Mouse (Mus musculus) liver, embryonic 11.5 days (tissue): ENCODE results near the gene Ecsit. TPM values are rescaled to one million over a fixed set of nuclear protein-coding genes. Genes with fewer than 3 reads are reported as not detected.

Experiments used
- ATAC-seq: fragments of 200-750 bp; cut with Nextera tagmentation; replicated peaks from 2 replicates; pipeline ENCODE4 v1.8.0; 2017; ENCODE audit warnings: moderate number of reproducible peaks, mild to moderate bottlenecking, moderate TSS enrichment, moderate library complexity; ENCODE audit not compliant: low FRiP score
- DNase-seq: peaks from one replicate; pipeline ENCODE4 v3.0.0-alpha.2; 2017; ENCODE audit warnings: low spot score
- H3K27ac ChIP-seq: fragments of 300-500 bp; sonication (generic); 2 replicates; pipeline ENCODE4 v1.5.1; 2014; ENCODE audit warnings: mild to moderate bottlenecking, low read depth, low read length, control low read depth
- H3K27me3 ChIP-seq: fragments of 300-500 bp; sonication (generic); replicated peaks from 2 replicates; pipeline ENCODE4 v1.6.1; 2014; ENCODE audit warnings: low read length, mixed read lengths; ENCODE audit not compliant: control insufficient read depth, insufficient read depth
- H3K36me3 ChIP-seq: fragments of 300-500 bp; sonication (generic); 2 replicates; pipeline ENCODE4 v1.6.1; 2014; ENCODE audit warnings: mild to moderate bottlenecking, low read length, moderate library complexity, mixed read lengths; ENCODE audit not compliant: control insufficient read depth, insufficient read depth
- H3K4me1 ChIP-seq: fragments of 300-500 bp; sonication (generic); replicated peaks from 2 replicates; pipeline ENCODE4 v1.6.1; 2014; ENCODE audit warnings: low read length, mixed read lengths; ENCODE audit not compliant: control insufficient read depth, insufficient read depth
- H3K4me2 ChIP-seq: fragments of 300-500 bp; sonication (generic); 2 replicates; pipeline ENCODE4 v1.6.1; 2014; ENCODE audit warnings: mild to moderate bottlenecking, control low read depth, moderate library complexity
- H3K4me3 ChIP-seq: fragments of 300-500 bp; sonication (generic); 2 replicates; pipeline ENCODE4 v1.5.1; 2014; ENCODE audit warnings: low read depth, low read length, control low read depth
- H3K9ac ChIP-seq: fragments of 300-500 bp; sonication (generic); 2 replicates; pipeline ENCODE4 v1.6.1; 2014; ENCODE audit warnings: low read depth, low read length, control low read depth
- H3K9me3 ChIP-seq: fragments of 300-500 bp; sonication (generic); 2 replicates; pipeline ENCODE4 v1.6.1; 2016; ENCODE audit warnings: low read length, inconsistent platforms, mixed read lengths; ENCODE audit not compliant: control insufficient read depth
- WGBS: fragments of 180-500 bp; shearing (Covaris S2); extraction: QIAGEN DNeasy Blood & Tissue Kit; methylation state at CpG from one replicate; pipeline ENCODE4 v1.1.7; 2014; 5-methylcytosine and 5-hydroxymethylcytosine counted together
- microRNA-seq: library from miRNA; unstranded; fragments of <30 nt; microRNA quantifications from one replicate; pipeline ENCODE4, GENCODE M21; 2017; ENCODE audit warnings: borderline number of aligned reads
- polyA plus RNA-seq: library from polyadenylated mRNA; unstranded; fragments of >200 nt; fragmentation: Nextera tagmentation; extraction: Ambion mirVana; gene quantifications from 2 replicates; pipeline ENCODE4 v1.2.1, GENCODE M21; 2014

Ecsit gene
- polyA plus RNA-seq, 1 experiment from 2014 or later, result 55.1 TPM

DNA sequence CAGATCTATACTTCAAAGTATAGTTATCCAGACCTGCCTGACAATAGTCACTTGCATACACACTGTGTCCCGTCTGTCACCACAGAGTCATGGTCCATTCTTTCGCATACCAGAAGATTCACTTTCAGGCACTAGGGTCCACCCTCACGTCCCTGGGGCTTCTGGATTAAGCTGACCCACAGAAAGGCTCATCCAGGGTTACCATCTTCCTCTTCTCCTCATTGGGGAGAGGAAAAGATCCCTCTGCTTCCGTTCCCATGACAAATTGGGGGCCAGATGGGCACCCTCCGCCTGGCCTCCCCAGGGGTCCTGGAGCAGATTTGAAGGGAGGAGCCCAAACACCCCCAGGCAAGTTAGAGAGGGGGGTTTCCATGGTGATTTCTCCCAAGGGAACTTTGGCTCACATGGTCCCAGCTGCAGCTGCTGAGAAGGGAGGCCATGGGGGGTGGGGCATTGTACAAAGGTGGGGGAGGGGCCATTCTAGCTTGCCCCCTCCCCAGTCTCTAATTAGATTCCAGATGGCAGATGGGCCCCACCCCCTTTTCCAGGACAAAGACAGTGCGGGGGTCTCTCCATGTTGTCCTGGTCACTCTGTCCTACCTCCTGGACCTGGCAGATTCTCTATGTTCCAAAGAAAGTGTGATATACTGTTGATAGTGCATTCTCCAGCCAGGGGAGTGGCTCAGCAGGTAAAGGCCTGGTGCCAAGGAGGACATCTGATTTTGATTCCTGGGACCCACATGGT is 49.8 kb downstream of the Ecsit start:
- 57% methylated on average over 6 of the region's 6 CpGs for WGBS
- Histone ChIP-seq H3K4me1 (no peaks in the 10 kb centered on the region), H3K4me2 (no peak overlapping the region), H3K4me3 (no peak overlapping the region), H3K27me3 (no peaks in the 10 kb centered on the region; the same call in none of the 2 replicates), H3K27ac (no peak overlapping the region), H3K9ac (no peak overlapping the region), H3K36me3 (no peaks in the 10 kb centered on the region), H3K9me3 (no peaks in the 10 kb centered on the region)
- DNase-seq, result no peak
- no peak for ATAC-seq

GRCm38 (mm10) chr9:22030386-22030785 is 54.9 kb downstream of the Ecsit start:
- no peak overlapping the region for H3K4me3 ChIP-seq
- no peak overlapping the region for H3K9ac ChIP-seq
- no peak overlapping the region for H3K4me2 ChIP-seq
- no peaks in the 10 kb centered on the region for H3K27me3 ChIP-seq
- DNase-seq (no peak), ATAC-seq (no peak)
- 87% methylated on average over 9 of the region's 9 CpGs for WGBS
- H3K36me3 ChIP-seq, result no peaks in the 10 kb centered on the region
- no peak overlapping the region for H3K27ac ChIP-seq
- peaks cover 3% of the 10 kb centered on the region; the same call in 1 of the 2 replicates for H3K4me1 ChIP-seq
- H3K9me3 ChIP-seq, result no peaks in the 10 kb centered on the region

DNA sequence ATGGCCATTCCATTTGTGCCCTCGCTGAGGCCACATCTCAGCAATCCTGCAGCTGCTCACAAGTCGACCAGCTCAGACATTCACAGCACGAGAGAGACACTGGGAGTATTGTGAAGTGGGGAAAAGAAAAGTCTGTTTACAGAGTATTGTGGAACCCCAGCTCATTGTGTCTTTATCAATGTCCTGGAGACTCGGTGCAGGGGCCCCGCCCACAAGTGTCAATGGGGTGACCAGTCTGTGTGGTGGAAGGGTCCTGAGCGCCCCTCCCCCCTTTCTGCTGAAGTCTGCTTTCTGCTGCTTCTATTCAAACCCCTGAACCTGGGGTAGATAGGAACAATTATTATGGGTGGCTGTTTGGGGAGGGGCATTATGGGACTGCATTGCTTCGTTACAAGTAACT is 56.8 kb downstream of the Ecsit start:
- Histone ChIP-seq H3K4me2 (no peak overlapping the region), H3K4me1 (peaks cover 3% of the 10 kb centered on the region; the same call in 1 of the 2 replicates), H3K9me3 (no peaks in the 10 kb centered on the region), H3K27ac (no peak overlapping the region), H3K27me3 (no peaks in the 10 kb centered on the region), H3K9ac (no peak overlapping the region), H3K36me3 (no peaks in the 10 kb centered on the region), H3K4me3 (no peak overlapping the region)
- ATAC-seq, result no peak
- WGBS, result 45% methylated on average over 7 of the region's 7 CpGs
- no peak for DNase-seq

DNA sequence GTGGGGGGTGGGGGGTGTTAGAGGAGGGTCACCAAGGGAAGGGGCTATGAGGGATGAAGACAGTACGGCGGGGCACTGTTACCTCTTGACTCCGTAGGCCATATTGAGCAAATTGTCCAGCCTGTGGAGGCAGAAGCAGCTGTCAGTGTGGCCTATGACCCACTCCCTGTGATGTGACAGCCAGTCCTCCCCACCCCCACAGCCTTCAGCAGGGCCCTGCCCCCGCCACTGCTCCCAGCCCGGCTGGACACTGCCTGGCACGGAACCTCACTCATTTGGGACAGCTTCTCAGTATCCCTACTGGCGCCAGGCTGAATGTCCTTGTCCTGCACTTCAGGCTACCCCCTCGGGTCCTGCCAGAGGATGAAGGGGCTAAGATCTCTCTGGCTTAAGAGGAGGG is 60.6 kb downstream of the Ecsit start:
- no peaks in the 10 kb centered on the region for H3K27me3 ChIP-seq
- H3K9ac ChIP-seq, result no peak overlapping the region
- no peaks in the 10 kb centered on the region for H3K9me3 ChIP-seq
- ATAC-seq (no peak; the same call in 1 of the 2 replicates), DNase-seq (no peak)
- H3K27ac ChIP-seq, result no peak overlapping the region
- H3K4me1 ChIP-seq, result peaks cover 3% of the 10 kb centered on the region; the same call in 1 of the 2 replicates
- WGBS, result 52% methylated on average over 8 of the region's 8 CpGs
- H3K36me3 ChIP-seq, result no peaks in the 10 kb centered on the region
- H3K4me3 ChIP-seq, result no peak overlapping the region
- no peak overlapping the region for H3K4me2 ChIP-seq

Small RNAs within 50 kb of the gene (microRNA-seq; reads per million reads assigned to microRNA genes)
- not detected for gene Mir7084

Other genes starting within 250 kb of the Ecsit start
- gene Angptl8, start 249.9 kb downstream of the Ecsit start, polyA plus RNA-seq, result 16.1 and 17.4 TPM in 2 replicates
- 14.9 and 21.6 TPM in 2 replicates for gene Dock6, start 232.8 kb downstream of the Ecsit start, polyA plus RNA-seq
- 5.7 and 7.3 TPM in 2 replicates for gene Rab3d, start 167.2 kb downstream of the Ecsit start, polyA plus RNA-seq
- gene Ccdc159, start 158.0 kb downstream of the Ecsit start, polyA plus RNA-seq, result 2.2 and 2.9 TPM in 2 replicates
- 45.0 and 51.0 TPM in 2 replicates for gene Tmem205, start 157.9 kb downstream of the Ecsit start, polyA plus RNA-seq
- 6.1 and 7.2 TPM in 2 replicates for gene Plppr2, start 148.4 kb downstream of the Ecsit start, polyA plus RNA-seq
- gene Swsap1, start 129.7 kb downstream of the Ecsit start, polyA plus RNA-seq, result 9.8 and 11.9 TPM in 2 replicates
- 131 TPM in 2 replicates for gene Epor, start 121.9 kb downstream of the Ecsit start, polyA plus RNA-seq
- gene Rgl3, start 96.0 kb downstream of the Ecsit start, polyA plus RNA-seq, result 0.34 and 0.55 TPM in 2 replicates
- gene Ccdc151, start 82.8 kb downstream of the Ecsit start, polyA plus RNA-seq, result 0.23 and 0.29 TPM in 2 replicates
- gene Prkcsh, start 82.6 kb downstream of the Ecsit start, polyA plus RNA-seq, result 89.4 and 89.5 TPM in 2 replicates
- gene Elavl3, start 33.4 kb downstream of the Ecsit start, polyA plus RNA-seq, result 0.19 and 0.25 TPM in 2 replicates
- gene Gm49318, start 14.2 kb downstream of the Ecsit start, polyA plus RNA-seq, result not detected in 2 replicates
- gene Zfp653, start 14.1 kb downstream of the Ecsit start, polyA plus RNA-seq, result 5.5 and 7.5 TPM in 2 replicates
- 3.6 and 6.2 TPM in 2 replicates for gene Cnn1, start 13.8 kb upstream of the Ecsit start, polyA plus RNA-seq
- gene Elof1, start 31.7 kb upstream of the Ecsit start, polyA plus RNA-seq, result 159 and 169 TPM in 2 replicates
- gene Acp5, start 50.3 kb upstream of the Ecsit start, polyA plus RNA-seq, result 156 and 162 TPM in 2 replicates
- gene Pigyl, start 71.4 kb upstream of the Ecsit start, polyA plus RNA-seq, result 66.6 and 67.9 TPM in 2 replicates
- 0.13 and 0.15 TPM in 2 replicates for gene Zfp872, start 102.7 kb upstream of the Ecsit start, polyA plus RNA-seq
- gene Zfp809, start 140.3 kb upstream of the Ecsit start, polyA plus RNA-seq, result 16.9 and 19.7 TPM in 2 replicates
- 4.8 and 5.0 TPM in 2 replicates for gene Zfp599, start 174.5 kb upstream of the Ecsit start, polyA plus RNA-seq
- gene Zfp810, start 222.2 kb upstream of the Ecsit start, polyA plus RNA-seq, result 9.7 and 12.1 TPM in 2 replicates